Mouse (Mus musculus): ENCODE measurements around the gene Nabp2.

- no peak for TF ChIP-seq CTCF (IDR thresholded peaks at IDR 0.05; ENCODE audit: low read depth, low read length)
- no peak for TF ChIP-seq POLR2A (IDR thresholded peaks at IDR 0.05; ENCODE audit: insufficient read depth, low read length)
- TF ChIP-seq EP300 (IDR thresholded peaks at IDR 0.05; ENCODE audit: insufficient read depth, low read depth, low read length), result no peak
These were observed 2.4 kb downstream of the Nabp2 start for GRCm38 (mm10) chr10:128408591-128409535.
